Mouse (Mus musculus): ENCODE measurements at regions not wholly inside any gene's neighbourhood (a gene's known extent, or its start where the extent isn't known, plus 50 kb on each side); places are given as distances from the start of the nearest gene placed in this dataset.
A peak's percentile ranks its signal among the peaks of the same experiment; 100 is the strongest.

GRCm38 (mm10) chr3:107387314-107388087 lies 54.0 kb upstream of the Rbm15 start:
- DNase-seq (ENCODE audit: low read depth): no peak
- TF ChIP-seq POLR2A (IDR thresholded peaks at IDR 0.05; ENCODE audit: borderline replicate concordance, extremely low read depth, insufficient read depth, insufficient read length, poor library complexity, severe bottlenecking) (no peak), CTCF (IDR thresholded peaks at IDR 0.05; ENCODE audit: borderline replicate concordance, extremely low read depth, insufficient read depth, insufficient read length) (no peak)

- DNase-seq (ENCODE audit: low read depth): peak; percentile 23
- TF ChIP-seq POLR2A (IDR thresholded peaks at IDR 0.05; ENCODE audit: borderline replicate concordance, extremely low read depth, insufficient read depth, insufficient read length, poor library complexity, severe bottlenecking): no peak
- TF ChIP-seq CTCF (IDR thresholded peaks at IDR 0.05; ENCODE audit: borderline replicate concordance, extremely low read depth, insufficient read depth, insufficient read length): no peak
Measured at GRCm38 (mm10) chr3:107386432-107386831, 53.0 kb upstream of the Rbm15 start.

All from brain, embryonic 14.5 days (tissue).